Mouse (Mus musculus) E14TG2a.4 (cell line): ENCODE results near the gene Adam1a.

Experiments used
- CTCF ChIP-seq: conservative IDR thresholded peaks from 2 replicates; pipeline ENCODE4 v1.5.1; 2014; ENCODE audit warnings: low read length
- POU5F1 ChIP-seq: IDR thresholded peaks from 2 replicates; pipeline ENCODE4 v1.6.1; 2014; ENCODE audit warnings: low read length, borderline replicate concordance

GRCm38 (mm10) chr5:121583765-121584501, 38.7 kb upstream of the Adam1a start:
- TF ChIP-seq CTCF (peak; percentile 47), POU5F1 (no peak)
